Mouse (Mus musculus) spleen, postnatal 36 days (tissue): ENCODE results near the gene Slc25a4.
A peak's percentile ranks its signal among the peaks of the same experiment; 100 is the strongest.
"Not testable (repeated sequence)": the region's sequence is repeated elsewhere in the genome, so short reads cannot be mapped to it uniquely, and the experiment has no call there.

Experiments
- DNase-seq, 2 experiments: peaks; one replicate each; pipeline ENCODE4 v3.0.0; 2022; ENCODE audit warnings: low spot score in 2 of 2, mixed read lengths in 1 of 2

Gene Slc25a4

DNA sequence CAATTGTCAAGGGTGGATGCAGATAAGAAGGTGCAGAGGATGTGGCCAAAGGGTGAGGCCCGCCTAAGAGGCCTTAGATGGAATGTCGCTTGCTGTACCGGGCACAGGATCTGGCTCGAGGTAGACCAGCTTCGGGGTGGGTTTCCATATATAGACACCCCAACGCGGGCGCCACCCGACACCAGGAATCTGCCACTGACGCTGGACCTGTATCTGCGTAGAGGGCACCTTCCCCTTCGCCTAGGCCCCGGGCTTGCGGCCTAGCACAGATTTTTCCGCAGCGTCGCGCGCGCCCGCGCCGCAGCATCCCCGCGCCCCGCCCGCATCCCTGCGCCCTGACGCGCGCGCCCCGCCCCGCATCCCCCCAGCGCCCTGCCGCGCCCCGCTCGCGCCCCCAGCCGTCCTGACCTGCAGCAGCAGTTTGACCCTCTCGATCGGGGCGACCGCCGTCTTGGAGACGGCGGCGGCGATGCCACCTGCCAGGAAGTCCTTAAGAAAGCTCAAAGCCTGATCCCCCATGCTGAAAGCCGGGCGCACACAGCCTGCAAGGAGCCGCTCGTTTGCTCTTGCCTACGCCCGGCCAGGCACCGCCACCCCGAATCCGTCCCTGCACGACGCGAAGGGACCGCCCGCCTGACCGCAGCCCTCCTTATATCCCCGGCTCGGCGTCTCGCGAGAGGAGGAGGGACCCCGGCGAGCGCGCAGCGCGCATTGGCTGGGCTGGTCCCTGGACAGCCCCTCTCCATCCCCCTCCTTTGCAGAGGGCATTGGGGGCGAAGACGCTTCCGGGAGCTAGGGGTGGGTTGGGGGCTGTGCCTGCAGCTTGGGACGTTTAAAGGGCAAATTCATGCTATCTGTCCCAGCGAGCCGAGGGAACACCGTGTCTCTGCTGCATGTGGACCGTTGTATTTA is at the start of gene Slc25a4:
Gene Slc25a4, minus strand, starts transcription at position 881 of the 912 bp plus-strand sequence.
- DNase-seq: peak; percentile 92 to 93

DNA sequence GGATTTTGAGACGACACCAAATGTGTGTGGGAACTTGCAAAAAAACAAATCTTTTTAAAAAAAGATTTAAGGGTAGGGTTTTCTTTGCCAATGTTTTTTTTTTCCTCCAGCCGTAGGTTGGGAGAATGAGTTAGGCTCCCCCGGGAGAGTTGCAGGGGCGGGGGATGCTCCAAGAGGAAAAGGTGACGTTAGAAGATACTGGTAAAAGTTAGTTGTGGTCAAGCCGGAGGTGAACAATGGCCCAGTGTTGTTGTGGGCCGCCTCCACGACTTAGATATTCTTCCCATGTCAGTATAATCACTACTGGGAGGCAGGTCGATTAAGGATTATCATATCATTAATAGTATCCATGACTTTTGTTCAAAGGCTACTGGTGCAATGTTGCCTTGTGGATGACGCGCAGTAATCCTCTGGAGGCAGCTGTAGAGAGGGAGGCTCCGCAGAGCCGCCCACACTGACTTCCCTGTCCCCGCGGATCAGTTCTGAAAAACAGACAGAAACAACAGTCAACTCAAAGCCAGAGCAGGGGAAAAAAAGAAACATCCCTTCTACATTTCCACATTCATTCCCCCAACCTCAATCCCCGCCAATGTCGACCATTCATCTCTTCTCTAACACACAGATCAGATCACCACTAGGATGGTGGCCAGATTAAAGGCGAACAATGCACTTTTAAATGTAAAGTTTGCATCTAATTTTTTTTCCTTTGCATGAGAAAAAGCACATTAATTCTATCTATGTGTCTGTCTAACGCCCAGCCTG is 47.0 kb upstream of the Slc25a4 start:
- no peak for DNase-seq

DNA sequence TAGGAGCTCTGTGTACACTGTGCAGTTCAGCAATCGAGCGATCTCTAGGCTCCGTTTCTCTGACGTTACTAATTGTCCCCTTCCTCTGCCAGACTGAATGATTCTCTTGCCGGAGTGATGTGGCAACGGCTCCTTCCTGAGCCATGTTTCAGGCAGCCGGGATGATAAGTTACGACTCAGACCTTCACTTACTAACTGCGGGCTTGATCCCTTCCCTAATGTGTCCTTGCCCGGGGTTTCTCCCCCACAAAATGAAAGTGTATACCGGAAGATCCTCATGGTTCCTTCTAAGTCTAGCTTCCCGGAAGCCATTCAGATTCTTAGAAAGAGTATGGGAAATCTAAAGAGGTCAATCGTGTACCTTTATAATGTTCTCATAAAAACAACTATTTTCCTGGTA is 41.4 kb upstream of the Slc25a4 start:
- no peak for DNase-seq

DNA sequence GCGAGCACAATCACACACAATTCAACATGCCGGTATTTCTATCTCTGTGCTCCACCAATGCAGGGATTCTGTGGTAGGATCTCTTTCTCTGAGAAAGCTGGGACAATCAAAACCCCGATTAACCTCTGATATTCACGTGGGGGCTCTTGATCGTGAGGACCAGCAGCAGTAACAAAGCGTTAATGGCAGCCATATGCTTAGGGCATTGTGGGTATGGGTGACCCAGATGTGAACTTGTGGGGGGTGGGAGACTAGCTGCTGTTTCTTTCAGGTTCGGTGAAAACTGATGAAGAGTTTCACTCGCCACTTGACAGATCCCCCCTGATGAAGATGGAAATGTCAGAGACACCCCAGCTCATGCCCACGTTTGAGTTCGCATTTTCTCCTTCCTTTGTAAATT is 40.5 kb upstream of the Slc25a4 start:
- no peak for DNase-seq

DNA sequence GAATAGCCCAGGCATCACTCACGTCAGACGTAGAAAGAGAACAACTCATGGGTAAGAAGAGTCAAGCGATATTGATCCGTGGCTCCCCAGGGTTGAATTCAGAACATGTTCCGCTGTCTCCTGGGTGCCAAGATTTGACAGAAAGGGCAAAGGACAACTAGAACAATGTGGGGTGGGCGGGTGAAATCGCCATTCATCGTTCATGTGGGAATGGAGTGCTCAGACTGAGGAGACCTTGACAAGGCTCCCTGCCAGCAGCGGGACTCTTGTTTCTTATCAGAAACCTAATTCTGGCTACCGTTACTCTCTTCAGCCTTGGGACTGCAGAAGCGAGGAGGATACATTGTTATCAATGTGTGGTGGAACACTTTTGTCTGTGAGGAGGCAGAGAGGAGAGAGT is 35.3 kb upstream of the Slc25a4 start:
- DNase-seq: no peak

DNA sequence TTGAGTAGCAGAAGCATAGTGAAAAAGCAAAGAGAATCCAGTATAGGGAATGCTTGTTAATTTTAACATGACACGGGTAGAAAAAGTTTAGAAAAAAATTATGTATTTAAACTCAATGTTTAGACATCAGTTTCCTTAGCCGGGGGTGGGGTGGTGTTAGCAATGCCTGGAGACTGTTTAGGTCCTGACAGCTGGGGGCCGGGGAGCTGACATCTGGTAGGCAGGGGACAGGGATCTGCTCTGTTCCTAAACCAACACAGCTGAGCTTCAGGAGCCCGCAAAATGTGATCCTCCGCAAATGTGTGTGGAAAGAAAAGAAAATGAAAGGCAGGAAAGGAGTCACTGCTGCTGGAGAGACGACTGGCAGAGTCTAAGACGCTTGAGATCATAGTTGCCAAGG is 31.9 kb upstream of the Slc25a4 start:
- DNase-seq: no peak

DNA sequence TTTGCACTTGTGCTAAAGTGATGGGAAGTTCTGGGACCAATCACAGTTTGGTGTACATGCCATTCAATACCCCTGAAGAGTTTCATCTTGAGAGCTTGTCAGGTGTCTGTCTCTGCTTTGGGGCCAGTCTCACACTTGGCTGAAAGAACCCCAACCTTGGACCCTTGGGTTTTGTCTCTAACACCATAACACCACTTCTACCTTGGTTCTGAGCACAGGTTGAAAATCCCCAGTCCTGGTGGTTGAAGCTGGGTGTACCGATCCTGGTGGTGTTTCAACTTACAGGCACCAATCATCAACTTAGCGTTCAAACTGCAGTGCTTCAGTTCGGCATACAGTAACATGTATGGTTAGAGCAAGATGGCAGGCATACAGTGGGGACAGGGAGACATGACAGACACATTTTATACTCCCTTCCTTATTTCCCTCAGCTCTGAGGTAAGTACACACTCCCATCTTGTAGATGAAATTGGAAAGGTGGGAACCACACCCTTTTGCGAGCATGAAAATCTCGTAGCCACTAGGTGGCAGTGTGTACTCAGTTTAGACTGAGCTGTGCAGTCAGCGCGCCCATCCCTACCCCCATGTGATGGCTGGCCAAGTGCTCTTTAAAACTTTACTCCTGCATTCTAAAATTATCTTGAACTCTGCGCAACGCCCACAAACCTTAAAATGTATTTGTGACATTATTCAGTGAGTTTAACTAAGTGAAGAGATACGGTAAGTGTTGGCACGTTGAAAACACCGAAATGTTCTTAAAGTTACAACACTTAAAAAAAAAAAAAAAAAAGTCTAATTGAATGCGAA is 30.7 kb upstream of the Slc25a4 start:
- peak; percentile 40 for DNase-seq

DNA sequence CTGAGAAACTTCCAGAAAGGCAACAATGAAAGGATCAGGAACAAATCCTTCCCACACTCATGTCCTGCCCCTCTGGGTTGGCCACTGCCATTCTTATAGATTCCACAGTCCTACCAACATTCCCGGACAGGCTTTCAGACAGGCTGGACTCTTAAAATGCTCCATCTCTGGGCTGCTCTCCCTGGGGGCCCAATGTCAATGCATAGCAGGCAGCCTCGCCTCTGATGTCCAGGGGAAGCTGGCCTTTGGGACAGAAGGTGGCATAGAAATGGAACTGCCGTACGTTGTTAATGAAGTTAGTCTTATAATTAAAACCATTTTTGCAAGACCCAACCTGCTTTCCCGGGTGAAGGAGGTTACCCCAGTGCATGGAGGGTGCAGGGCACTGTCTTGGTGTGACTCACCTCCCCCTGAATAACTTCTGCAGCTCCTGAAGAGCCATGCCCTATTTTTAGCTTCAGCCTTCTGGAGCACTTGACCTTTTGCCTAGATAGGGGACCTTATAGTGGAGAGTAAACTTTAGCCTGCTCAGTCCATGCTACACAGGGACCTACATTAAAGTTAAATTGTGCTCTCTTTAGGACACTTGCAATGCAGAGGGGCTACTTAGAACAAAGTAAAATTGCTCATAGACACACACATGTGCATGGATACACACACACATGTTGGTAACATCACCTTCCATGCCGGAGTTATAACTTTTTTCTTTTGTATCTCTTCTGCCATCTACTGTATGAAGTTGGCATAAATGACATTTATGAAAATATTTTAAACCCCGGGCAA is 25.5 kb upstream of the Slc25a4 start:
- no peak for DNase-seq

DNA sequence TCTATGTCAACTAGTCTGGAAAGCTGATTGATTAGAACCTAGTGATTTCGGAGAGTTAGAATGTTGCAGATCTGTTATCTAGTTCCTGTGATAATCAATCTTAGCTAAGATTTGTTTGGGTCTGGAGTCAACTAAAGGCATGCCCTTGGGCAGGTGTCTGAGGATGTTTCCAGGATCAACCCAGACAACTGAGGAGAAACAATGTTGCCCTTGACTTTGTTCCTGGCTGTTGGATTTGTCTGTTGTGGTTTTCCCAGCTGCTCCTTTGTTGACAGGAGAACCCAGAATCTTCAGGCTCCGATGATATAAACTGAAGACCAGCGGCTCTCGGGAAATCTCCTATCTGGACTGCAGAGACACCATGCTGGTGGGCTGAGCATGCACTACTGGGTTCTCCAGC is 23.7 kb upstream of the Slc25a4 start:
- no peak for DNase-seq

DNA sequence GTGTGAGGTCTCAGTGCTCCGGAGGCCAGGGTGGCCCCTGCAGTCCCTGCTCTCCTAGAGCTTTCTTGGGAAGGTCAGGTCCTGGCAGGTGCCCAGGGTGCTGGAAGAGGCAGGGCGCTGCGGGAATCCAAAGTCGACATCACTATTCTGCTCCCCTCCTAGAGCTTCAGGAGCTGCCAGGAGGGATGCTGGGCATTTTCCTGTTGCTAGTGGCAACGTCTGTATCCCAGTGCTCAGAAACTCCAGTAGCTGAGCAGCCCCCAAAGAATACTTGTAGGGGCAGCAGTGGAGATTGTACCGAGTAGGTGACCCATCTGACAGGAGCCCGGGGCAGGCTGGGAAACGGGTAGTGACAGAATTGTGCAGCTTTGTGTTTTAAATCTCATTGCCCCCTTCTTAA is 21.7 kb upstream of the Slc25a4 start:
- DNase-seq: no peak

DNA sequence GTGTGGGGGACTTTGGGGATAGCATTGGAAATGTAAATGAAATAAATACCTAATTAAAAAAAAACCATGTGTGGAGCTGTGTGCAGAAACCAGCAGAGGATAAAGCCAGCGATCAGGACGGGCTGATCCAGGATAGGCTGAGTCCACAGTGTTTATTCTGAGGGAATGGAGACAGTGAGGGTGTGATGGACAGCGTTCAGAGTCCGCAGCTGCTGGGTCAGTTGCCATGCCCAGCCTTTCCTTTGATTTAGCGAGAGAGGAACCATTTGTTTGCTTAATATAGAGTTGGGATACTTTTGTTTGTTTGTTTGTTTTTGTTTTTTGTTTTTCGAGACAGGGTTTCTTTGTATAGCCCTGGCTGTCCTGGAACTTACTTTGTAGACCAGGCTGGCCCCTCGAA is 20.9 kb upstream of the Slc25a4 start:
- not testable (repeated sequence) for DNase-seq

DNA sequence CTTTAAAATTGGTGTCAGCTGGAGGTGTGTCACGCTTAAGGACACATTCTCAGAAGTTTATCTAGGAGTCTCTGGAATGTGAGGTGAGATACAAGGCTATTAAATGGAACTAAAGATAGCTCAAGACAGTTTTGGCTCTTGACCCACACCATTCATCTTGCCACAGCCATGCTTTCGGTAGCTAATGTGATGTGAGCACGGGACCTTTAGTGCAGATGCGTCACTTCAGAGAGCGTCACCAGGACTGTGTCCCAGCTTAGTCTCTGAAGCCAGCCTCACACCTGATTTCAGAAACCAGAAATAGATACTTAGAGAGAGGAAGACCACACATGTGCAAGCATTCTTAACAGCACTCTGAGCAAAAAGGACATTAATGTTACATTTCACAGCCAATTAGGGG is 15.5 kb upstream of the Slc25a4 start:
- DNase-seq: no peak

DNA sequence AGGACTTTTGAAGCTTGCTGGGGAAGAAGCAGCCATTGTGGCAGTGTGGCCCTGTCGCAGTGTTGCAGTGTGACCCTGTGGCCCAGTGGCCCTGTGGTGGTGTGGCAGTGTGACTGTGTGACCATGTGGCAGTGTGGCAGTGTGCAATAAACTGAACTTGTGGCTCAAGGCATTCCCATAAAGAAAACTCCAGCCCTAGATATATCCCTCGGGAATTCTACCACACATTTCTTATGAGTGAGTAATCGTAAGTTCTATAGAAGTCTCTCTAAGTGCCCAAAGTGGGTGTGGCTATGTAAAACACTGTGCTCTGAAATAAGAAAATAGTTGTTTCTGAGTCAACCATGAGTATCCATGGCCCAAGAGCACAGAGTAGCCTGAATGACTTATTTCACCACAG is 14.4 kb upstream of the Slc25a4 start:
- no peak for DNase-seq

DNA sequence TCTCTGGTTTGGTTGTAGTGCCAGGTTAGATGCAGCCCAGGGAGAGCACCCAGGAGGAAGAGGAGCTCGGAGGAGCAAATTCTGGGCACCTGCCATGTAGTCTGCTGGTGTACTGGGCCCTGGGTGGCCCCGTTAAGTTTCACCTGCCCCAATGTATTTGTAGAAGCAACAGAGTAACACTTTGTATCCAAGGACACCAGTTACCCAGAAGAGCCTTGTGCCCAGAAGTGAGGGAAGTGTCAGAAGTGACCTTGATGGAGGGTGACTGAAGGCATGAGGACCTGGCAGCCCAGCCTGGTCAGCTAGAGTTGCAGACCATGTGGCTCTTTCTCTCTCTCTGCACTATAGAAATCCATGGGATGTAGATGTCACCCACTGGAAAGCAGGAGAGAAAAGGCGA is 9.5 kb upstream of the Slc25a4 start:
- DNase-seq: no peak

DNA sequence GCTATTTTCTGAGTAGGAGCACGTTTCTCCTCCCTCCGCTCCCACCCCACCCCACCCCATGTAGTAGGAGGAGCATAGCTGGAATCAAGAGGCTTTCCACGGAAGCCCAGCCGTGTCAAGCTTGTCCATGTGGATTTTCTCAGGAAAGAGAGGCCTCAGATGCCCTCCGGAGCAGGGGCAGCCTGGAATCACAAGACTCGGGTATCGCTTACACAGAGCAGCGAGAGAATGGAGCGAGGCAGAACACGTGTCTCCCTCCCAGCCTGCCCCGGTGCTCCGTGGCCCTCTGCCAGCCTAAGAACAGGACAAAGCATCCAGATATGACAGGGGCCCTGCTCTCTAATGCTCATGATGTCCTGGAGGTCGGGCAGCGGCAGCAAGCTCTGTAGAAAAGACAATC is 5.8 kb upstream of the Slc25a4 start:
- DNase-seq: no peak

DNA sequence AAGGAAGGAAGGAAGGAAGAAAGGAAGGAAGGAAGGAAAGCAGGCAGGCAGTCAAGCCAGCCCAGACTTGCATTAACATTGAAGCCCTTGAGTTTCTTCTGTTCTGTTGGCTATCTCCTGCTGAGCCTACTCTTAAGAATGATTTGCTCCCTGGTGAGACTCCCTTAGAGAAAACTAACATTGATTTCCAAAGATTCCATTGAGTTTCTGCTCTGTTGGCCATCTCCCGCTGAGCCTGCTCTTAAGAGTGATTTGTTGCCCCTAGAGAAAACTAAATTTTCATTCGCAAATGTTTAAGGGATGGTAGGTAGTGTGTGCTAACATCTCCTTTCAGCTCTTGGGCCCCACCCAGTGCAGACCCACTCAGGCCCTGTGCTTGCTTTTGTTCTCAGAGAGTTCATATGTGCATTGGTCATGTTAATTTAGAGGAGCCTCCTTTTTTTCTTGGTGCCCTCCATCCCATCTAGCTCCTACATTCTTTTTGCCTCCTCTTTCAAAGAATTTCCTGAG is 2.9 kb upstream of the Slc25a4 start:
- DNase-seq: no peak

DNA sequence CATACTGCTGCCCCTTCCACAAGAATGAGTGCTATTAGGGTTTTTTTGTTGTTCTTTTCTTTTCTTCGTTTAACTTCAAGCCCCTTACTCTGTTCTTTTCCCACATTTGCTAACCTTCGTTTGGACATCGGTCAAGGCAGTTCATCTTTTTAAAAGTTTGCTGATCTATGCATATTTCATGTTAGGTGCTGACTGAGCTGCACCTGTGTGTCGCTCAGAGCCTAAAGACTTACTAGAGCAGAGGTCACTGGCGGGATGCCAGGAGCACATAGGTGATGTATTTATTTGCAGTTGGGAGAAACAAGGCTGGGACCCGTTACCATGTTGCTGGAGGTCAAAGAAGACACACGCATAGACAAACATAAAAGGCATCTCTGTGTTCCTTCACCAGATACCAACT is 1.1 kb upstream of the Slc25a4 start:
- no peak for DNase-seq

DNA sequence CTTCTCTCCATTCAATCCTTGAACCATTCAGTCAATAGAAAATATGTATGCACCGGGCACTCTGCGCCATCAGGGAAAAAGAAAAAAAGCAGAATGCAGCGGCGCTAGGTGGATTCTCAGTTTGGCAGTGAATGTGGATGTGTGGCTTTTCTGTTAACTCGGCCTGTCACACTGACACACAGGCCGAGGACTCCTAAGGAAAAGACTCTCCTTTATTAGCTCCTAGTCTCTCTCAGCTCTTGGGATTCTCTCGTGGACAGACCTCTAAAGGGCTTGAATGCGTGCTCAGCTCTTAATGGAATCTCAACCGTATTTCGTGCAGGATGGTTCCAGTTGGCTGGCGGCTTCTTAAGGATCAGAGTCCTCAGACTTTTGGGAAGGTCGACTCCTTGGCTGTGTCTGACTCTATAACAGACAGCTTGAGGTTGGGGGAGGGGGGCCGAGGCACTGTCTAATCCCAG is 557 bp upstream of the Slc25a4 start:
- DNase-seq: no peak

DNA sequence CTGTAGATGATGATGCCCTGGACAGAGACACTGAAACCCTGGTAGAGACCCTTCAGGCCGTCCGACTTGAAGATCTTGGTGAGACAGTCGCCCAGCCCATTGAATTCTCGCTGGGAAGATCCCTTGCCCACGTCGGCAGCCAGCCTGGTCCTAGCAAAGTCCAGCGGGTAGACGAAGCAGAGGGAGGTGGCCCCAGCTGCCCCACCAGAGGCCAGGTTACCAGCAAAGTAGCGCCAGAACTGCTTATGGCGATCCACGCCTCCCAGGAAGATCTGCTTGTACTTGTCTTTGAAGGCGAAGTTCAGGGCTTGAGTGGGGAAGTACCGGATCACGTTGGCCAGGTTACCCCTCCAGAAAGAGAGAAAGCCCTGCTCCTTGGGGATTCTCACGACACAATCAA is 2.0 kb downstream of the Slc25a4 start:
- peak; percentile 5 to 14 for DNase-seq

DNA sequence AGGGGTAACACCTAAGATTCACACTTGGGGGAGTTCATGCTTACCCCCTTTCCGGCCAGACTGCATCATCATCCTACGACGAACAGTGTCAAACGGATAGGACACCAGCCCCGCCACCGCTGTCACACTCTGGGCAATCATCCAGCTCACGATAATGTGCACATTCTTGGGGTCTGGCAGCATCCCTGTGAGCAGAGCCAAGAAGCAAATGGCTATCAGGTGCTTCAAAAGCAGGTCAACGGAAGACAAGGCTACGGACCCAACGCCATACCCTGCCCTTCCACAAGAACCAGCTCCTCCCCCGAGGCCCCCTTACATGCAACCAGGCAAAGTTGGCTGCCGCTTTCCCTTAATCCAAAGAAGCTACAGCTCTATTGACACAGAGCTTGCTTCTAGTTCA is 2.7 kb downstream of the Slc25a4 start:
- peak in 1 of 2 experiments; percentile 12 for DNase-seq

DNA sequence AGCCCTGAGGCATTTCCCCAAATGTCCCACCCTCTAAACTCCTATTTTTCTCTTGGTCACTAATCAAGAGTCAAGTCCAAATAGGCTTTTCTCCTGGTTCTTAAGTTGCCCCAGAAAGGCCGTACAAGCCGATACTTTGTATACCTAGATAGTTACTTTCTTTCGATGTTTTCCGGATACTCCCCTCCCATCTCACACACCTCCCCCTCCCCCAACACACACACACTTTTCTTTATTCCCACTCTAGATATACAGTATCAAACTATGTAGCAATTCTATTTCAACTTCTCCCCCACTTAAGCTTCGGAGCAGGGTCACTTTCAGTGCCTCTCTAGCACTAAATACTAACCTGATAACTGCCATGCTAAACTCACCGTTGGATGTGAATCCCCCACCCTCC is 5.0 kb downstream of the Slc25a4 start:
- DNase-seq: no peak
